Mouse (Mus musculus) liver, adult 2 months (tissue): Measurements from ENCODE around the gene Rbm20.

Source experiments
- CTCF ChIP-seq: fragments of 200-500 bp; IDR thresholded peaks from 2 replicates; pipeline ENCODE4 v1.5.1; 2011; ENCODE audit warnings: low read depth, low read length, control low read depth
- POLR2A ChIP-seq: fragments of 200-500 bp; IDR thresholded peaks from 2 replicates; pipeline ENCODE4 v1.6.1; 2011; ENCODE audit warnings: low read length, control low read depth; ENCODE audit not compliant: insufficient read depth; ENCODE audit errors: extremely low read depth

GRCm38 (mm10) chr19:53740750-53741380, 63.8 kb downstream of the Rbm20 start:
- TF ChIP-seq CTCF (no peak), POLR2A (no peak)
